Mouse (Mus musculus) C2C12 (cell line): ENCODE results near the gene Ror2.

ENCODE experiments used
- CEBPB ChIP-seq: IDR thresholded peaks from one replicate; pipeline ENCODE4 v1.6.1; 2011; ENCODE audit warnings: low read depth, mild to moderate bottlenecking, control low read depth, moderate library complexity
- CTCF ChIP-seq: IDR thresholded peaks from one replicate; pipeline ENCODE4 v1.5.1; 2011; ENCODE audit not compliant: control insufficient read depth, insufficient read depth, insufficient read length
- MYOD1 ChIP-seq: IDR thresholded peaks from one replicate; pipeline ENCODE4 v1.6.1; 2011; ENCODE audit warnings: low read depth; ENCODE audit not compliant: control insufficient read depth, insufficient read length

DNA sequence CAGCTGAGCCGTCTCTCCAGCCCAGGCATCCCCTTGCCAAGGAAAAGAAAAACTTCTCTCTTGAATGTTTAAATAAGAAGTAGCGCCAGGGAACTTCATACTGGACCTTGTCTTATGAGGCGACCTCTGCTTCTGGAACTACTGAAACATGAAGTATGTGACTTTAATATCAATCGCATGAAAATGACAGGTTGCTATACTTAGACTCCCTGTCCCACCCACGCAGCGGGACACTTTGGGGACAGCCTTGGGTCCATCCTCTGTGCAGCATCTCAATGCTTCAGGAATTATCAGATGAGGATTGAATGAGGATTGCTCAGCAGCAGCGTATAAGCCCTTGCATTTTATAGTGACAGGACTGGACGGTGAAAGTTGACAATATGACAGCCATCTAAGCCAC is 122.9 kb downstream of the Ror2 start:
- TF ChIP-seq CTCF = no peak
- TF ChIP-seq CEBPB = no peak
- no peak for TF ChIP-seq MYOD1
